Mouse (Mus musculus) layer of hippocampus, postnatal 10 days (tissue): Measurements from ENCODE around the gene Elfn1. TPM values are rescaled to one million over a fixed set of nuclear protein-coding genes. Genes with fewer than 3 reads are reported as not detected.
"Not testable (repeated sequence)": the region's sequence is repeated elsewhere in the genome, so short reads cannot be mapped to it uniquely, and the experiment has no call there.

Experiments
- DNase-seq, 2 experiments: peaks; one replicate each; pipeline ENCODE4 v3.0.0; 2021; ENCODE audit warnings: low spot score in 2 of 2
- total RNA-seq, 2 experiments: library from RNA; stranded (reverse); gene quantifications; 2 replicates each; pipeline ENCODE4 v1.2.3; 2021

Gene Elfn1
- total RNA-seq, 2 experiments from 2014 or later = 36.1 to 41.9 TPM

DNA sequence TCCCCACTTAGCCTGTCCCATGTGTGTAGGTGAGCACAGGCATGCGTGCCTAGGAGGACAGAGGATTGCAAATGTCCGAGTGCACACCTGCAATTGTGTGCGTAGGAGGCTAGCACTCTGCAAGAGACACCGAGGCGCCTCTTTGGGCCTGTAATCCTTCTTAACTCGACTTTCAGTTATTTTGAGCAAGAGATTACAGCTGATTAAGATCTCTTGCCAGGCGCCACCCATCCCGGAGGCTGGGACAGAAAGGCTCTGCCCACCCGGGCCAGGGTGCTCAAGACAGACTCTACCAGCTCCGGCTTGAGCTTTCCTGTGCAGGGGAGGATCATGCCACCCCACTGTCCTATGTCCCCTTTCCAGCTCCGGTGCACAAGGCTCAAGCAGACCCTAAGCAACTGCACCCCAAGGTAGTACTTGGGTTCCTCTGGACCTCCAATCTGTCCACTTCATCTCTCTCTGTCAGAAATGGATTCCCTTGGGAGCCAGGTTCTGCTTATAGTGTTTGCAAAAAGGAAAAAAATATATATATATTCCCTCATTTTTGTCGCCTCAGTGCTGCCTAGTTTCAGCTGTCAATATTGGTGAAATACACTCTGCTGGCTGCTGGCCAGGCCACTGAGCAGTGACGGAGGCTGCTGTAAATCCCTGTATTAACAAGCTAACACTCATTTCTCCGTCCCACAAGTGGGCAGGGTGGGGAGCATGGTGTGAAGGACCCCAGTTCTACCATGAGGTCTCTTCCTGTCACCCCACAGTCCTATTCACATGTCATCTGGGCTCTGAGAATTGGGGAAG, 61.6 kb downstream of the Elfn1 start:
- DNase-seq = no peak

DNA sequence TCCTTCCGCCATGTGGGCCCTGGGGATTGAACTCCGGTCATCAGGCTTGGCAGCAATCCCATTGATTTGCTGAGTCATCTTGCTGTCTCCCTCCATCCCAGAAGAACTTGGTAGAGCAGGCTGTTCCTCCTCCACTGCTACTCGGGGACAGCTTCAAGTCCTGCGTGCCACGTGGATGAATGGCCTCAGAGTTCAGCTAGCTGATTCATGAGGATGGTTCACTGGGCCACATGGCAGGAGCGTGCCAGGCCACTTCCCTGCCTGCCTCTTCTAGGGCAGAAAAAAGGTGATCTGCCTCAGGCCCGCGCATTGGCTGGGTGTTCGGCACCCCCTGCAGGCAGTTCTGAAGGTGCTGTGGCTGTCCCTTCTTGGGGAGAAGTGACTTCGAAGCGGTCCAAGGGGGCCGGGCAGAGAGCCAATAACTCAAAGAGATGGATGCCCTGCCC, 62.5 kb downstream of the Elfn1 start:
- peak in 1 of 2 experiments; percentile 41 for DNase-seq

DNA sequence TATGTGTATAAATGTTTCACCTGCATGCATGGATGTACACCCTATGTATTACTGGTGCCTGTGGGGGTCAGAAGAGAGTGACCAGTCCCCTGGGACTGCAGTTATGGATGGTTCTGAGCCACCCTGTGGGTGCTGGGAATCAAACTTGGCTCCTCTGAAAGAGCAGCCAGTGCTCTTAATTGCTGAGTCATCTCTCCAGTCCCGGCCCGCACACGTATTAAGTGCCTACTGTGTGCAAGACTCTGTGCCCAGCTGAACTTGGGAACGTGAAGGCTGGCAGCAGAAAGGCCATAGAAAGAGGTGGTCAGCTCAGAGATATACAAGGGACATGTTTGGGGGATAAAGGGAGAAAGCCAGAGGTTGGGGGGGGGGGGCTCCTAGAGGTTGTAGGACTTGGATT, 68.8 kb downstream of the Elfn1 start:
- DNase-seq = no peak

DNA sequence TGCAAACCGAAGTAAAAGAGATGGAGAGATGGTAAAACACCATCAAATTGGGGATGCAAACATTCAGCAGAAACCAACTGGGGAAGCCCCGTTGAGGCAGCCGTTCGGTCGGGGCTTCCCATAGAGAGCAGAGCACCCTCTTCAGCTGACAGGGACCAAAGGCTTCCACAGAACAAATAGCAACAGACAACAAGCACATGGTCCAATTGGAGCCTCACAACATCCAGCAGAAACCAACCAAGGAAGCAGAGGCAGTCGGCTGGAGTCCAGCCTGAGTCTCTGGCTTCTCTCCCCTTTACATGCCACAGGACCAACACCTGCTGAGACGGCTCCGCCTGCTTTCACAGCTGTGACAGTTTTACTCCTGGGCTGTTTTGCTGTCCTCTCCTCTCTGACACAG, 69.7 kb downstream of the Elfn1 start:
- no peak for DNase-seq

DNA sequence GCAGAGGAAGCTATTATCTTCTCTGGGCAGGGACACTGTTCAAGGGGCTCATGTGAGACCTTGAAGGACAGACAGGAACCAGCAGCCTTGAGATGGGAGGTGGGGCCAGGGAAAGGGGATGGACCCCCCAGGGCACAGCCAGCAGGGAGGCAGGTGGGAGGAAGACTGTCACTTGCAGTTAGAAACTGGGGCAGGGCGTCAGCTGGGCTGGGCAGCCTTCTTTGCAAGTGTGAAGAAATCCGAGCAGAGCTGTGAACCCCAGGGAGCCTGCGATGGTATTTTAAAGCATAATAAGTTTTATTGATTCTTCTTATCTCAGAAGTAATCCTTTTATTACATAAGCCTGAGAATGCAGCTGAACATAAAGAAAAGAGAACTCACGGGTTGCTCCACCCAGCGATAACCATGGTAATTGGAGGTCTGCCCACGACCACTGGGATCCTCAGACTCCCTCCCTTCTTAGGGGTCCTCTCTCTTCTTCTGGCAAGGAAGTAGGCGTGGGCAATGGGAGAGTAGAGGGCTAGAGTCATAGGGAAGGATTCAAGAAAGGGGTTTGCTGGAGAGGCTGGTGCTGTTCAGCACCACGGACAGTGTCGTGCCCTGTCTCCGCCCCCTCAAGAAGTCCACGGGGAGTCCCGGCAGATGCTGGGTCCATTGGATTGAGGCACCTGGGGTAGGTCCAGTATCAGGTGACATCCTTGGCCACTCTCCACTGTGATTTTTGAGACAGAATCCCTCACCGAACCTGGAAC, 71.0 kb downstream of the Elfn1 start:
- DNase-seq = no peak

DNA sequence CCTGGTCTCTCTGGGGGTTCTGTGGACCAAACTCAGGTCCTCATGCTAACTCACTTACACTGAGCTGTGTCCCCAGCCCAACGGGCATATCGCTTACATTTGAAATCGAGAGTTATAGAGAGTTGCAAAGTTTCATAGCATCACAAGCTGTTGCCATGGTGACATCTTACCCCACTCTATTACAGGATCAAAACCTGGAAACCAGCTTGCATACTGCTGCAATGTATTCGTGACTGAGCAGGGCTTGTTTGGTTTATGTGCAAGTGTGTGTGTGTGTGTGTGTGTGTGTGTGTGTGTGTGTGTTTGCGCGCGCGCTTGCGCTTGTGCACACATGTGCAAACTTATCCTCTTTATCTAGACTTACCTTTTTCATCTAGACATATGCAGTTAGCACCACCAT, 71.6 kb downstream of the Elfn1 start:
- DNase-seq = no peak

DNA sequence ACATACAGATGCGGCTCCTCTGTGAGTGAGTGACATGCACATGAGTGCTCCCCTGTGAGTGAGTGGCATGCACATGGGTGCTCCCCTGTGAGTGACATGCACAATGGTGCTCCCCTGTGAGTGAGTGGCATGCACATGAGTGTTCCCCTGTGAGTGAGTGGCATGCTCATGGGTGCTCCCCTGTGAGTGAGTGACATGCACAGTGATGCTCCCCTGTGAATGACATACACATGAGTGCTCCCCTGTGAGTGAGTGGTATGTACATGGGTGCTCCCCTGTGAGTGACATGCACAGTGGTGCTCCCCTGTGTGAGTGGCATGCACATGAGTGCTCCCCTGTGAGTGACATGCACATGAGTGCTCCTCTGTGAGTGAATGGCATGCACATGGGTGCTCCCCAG, 74.2 kb downstream of the Elfn1 start:
- DNase-seq = no peak

DNA sequence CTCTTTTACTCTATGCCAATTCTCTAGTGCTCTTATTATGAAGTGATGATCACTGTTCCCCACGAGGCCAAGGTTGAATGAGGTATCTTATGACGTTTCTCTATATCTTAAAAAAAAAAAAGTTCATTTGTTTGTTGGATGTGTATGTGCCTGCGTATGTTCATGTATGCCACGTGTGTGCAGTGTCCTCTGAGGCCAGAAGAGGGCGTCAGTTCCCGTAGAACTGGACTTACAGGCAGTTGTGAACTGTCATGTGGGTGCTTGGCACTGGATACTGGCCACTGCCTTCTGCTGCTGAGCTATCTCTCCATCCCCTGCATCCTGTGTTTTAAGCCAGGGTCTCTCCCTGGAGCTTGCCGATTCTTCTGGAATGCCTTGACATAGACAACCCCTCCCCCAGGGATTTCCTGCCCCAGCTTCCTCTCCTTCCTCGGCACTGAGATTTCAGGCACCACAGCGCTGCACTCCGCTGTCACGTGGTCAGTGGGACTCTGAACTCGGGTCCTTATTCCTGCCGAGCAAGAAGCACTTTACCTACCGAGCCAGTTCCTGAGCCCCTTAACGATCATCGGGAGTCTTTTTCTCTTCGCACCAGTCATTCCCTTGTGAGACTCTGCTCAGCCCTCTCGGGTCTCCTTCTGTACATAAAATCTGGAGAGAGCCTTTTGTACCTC, 77.5 kb downstream of the Elfn1 start:
- no peak for DNase-seq

DNA sequence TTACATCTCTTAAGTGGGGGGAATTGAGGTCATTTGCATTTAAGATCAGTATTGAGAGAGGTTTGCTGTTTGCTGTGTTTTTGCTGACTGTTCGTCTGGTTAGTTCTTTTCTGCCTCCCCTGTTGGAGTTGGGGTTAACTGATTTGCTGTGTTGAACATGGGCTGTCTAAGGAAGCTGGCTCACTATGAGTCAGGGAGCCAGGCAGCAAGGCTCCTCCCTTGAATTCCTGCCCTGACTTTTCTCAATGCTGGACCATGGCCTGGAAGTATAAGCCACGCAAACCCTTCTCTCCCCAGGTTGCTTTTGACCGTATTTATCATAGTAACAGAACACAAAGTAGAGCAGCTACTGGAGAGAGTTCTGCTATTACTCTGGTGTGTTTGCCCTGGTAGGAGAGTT, 83.8 kb downstream of the Elfn1 start:
- no peak for DNase-seq

DNA sequence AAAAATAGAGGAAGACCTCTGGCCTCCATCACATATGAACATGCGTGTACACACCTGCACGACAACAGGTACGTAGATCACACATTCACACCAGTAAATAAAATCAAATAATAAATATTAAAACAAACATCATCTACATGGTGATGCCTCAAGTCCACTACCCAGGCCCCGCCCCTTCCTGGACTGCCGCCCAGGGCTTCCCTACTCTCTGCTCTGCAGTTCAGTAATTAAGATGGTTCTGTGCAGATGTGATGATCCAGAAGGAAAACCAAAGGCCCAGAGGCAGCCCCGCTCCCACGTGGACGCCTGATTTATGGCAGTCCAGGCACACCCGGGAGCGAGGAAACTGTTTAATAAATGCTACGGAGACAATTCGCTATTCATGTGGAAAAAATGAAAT, 90.6 kb downstream of the Elfn1 start:
- DNase-seq = not testable (repeated sequence)

DNA sequence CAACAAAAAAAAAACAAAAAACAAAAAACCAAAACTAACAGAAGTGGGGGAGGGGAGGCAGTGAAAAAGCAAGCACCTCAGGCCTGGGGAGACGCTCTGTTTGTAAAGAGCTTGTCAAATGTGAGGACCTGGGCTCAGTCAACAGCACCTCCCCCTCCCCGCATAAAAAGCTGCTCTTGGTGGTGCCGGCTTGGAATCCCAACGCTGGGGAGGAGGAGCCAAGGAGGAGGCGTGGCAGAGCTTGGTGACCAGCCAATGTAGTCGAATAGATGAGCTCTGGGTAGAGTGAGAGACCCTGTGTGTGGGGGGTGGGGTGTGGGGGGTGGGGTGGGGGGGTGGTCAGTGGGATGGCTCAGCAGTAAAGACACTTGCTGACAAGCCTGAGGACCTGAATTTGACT, 91.2 kb downstream of the Elfn1 start:
- no peak for DNase-seq

DNA sequence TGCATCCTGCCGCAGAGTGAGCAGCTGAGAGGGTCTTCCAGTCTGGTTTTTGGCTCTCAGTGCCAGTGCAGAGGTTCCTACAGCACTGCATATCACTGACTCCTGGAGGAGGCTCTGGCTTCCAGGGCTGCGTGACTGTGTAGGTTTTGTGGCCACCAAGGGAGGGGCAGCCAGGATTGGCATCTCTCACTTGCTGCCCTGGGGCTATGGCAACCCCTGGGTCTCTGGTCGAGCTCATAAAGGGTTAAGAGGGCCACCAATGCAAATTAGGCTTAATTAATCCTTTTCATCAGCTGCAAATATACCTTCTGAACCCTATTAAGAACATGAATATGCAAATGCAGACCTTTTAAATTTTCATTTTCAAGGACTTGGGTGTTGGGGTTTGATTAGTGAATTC, 94.8 kb downstream of the Elfn1 start:
- DNase-seq = no peak

DNA sequence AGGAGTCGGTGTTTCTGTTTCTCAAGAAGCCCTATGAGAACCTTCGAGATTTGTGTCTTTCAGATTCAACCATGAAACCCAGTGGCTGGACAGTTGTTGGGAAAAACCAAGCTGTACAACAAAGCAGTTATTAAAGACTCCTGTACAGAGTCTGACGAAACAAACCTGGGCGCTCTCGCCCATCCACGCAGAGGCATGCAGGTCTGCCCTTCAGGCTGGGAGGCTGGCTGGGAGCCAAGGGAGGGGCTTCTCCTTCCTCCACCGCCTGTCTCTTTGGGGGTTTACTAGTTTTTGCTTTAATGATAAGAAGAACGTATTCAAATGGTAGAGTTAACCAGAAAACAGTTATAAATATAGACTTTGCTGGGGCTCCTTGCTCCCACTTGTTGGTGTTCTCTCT, 99.1 kb downstream of the Elfn1 start:
- DNase-seq = no peak

DNA sequence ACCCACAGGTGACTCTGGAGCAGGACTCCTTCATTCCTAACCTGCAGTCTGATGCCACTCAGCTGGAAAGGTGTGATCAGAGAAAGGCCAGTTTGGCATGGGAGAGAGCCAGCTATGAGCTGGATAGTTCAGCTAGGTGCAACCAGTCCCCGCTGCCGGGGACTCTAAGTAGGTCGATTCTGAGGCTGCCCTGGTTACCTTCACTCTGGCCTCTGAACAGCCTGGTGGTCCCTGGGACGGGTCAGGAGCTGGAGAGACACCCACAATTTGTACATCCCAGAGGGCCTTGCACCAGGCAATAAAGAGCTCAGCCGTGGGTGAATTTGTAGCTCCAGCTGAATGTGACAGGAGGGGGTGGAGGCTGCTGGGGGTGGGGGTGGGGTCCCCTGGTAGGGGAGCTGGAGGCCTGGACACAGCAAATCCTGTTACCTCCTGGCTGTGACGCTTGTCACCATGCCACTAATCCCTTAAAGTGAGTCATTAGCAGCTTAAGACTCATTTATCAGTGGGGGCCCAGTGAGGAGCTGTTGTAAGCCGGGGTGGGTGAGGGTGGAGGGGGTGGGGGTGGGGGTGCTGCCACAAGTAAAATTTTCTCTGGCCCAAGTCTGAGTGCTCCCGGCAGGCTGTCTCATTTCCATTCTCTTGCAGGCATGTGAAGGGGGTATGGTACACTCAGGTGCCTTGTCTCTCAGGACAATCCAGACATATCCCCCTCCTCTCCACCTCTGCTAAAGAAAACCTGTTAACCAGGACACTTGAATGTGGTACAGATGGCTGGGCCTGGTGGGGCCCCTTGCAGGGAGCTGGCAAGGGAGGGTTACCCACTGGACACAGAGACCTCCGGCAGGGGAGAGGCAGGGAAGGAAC, 100.1 kb downstream of the Elfn1 start:
- DNase-seq = no peak

DNA sequence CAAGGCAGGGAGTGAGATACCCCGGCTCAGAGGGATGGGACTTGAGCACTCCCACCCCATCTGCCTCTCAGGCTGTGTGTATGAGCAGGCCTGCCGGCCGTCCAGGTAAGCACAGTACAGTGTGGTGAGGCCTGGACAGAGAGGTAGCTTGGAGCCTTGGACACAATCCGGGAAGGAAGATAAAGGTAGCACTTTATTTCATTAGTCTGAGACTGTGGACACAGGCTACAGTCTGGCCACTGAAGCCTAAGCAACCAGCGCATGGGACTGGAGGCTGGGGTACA, 100.7 kb downstream of the Elfn1 start:
- no peak for DNase-seq

DNA sequence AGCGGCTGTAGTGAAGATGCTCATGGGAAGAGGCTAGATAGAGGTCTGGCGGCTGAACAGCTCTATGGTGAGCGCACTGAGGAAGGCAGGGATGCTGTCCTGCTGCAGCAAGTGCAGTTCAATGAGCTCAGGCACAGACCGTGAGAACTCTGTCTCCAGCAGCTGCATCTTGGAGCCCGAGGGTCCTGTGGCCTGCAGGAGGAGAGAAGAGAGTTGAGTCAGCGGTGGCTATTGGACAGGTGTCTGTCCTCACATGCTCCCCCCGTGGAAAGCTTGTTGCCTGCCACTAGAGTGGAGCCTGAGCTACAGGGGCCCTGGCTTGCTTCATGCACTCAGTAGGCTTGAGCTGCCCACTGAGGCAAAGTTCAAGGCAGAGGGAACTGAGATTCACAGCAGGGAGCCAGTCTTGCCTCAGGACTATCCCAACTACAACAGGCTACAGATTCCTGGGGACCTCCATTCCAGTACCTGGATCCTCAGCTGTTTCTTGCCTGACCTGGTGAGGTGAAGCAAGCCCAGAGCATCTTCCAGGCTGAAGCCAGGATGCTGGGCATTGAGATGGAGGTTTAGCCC, 101.4 kb downstream of the Elfn1 start:
- no peak for DNase-seq

DNA sequence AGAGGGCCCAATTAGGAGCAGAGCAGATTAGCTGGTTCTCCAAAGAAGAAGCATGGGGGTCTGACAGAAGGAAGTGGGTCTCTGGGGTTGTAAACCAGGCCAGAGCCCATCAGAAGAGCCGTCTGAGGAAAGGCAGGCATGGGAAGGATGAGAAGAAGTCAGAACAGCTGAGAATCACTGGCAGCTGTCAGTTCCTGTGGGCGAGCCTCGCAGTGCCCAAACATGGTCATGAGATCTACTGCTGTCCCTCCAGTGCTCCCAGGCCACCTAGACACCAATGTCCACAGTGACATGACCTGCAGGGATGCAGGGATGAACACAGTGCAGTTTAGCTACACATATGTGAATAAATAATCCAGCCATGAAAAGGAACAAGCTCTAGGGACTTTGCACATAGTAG, 102.7 kb downstream of the Elfn1 start:
- no peak for DNase-seq

DNA sequence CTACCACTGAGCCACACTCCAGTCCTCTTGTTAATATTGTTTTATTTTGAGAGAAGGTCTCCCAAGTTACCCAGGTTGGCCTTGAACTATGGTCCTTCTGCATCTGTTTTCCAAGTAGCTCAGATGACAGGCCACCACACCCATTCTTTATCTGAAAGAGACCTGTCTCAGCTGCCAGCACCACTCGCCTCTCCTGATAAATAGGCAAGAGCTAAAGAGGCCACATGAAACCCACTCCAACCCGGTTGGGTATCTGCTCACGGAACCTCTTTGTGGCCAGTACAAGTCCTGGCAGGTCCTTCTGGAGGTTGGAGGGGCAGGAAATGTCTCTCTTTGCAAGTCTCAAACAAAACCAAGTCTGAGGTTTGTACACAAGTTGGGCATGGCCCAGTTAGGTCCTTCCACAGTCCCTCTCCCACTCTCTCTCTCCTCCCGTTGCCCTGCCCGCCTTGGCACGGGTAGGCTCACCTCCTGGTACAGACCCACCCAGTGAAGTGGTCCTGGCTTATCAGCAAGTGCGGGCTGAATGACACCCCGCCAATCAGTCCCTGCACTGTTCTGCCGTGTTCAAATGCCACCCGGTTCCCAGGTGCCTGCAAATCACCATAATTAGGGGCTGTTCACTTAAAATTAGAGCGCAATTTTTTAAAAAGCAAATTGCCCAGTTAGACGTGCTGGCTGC, 104.7 kb downstream of the Elfn1 start:
- no peak for DNase-seq

DNA sequence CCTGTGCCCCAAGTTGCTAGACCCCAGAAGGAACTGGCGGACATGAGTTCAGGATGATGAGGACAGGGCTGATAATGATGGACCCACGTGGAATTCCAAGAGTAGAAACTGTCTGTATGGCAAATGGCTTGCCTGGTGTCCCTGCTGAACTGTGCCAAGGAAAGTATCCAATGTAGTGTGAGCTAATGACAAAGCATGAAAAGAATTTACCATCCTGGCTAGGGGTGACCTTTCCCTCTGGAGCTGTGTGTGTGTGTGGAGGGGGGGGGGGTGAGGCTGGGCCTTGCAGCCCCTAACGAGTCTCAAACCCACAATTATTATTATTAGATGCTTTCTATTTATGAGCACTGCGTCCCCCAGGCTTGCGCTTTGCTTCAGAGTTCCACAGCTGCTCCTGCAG, 105.9 kb downstream of the Elfn1 start:
- DNase-seq = no peak

DNA sequence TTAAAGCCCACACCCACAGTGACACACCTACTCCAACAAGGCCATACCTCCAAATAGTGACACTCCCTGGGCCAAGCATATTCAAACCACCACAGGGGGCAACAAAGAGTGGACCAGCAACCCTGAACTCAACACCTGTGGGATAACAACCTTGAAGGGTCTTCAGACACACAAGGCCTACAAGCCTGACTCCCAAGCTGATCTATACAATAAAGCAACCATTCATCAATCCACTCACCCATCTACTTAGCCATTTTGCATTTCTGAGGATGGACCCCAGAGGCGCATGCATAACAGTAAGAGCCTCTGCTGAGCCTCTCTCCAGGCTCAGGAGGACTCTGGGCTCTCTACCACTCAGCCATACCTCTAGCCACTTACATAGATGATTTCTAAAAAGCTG, 109.2 kb downstream of the Elfn1 start:
- no peak for DNase-seq

DNA sequence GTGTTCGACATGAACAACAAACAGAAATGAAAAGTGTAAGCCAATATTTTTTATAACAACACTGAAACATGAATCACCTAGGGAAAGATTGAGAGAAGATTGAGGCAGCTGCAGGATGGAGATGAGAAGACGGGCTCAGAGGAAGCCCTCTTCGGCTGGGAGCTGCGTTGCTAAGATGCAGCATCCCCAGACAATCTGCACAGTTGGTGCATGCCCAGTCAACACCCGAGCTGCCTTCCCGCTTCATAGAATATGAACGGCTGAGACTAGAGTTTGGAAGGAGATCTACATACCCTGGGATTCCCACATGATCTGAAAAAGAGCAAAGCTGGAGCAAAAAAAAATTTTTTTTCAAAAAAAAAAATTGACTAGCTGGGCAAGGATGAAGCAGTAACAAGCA, 111.0 kb downstream of the Elfn1 start:
- DNase-seq = no peak
